Mouse (Mus musculus) spleen, adult 2 months (tissue): Measurements from ENCODE around the gene Guca2b.

Experiments
- CTCF ChIP-seq: fragments of 200-500 bp; IDR thresholded peaks from 2 replicates; pipeline ENCODE4 v1.5.1; 2011; ENCODE audit warnings: mild to moderate bottlenecking, inconsistent platforms; ENCODE audit not compliant: insufficient read depth, insufficient read length, insufficient replicate concordance; ENCODE audit errors: extremely low read depth
- POLR2A ChIP-seq: fragments of 200-500 bp; IDR thresholded peaks from 2 replicates; pipeline ENCODE4 v1.6.1; 2011; ENCODE audit warnings: low read depth, low read length, inconsistent platforms

- no peak for TF ChIP-seq CTCF
- TF ChIP-seq POLR2A: no peak
Measured at GRCm38 (mm10) chr4:119634908-119635660, 23.7 kb downstream of the Guca2b start.
